Mouse (Mus musculus) cortical plate, adult 2 months (tissue): ENCODE measurements around the gene Fam171a2. TPM values are rescaled to one million over a fixed set of nuclear protein-coding genes. Genes with fewer than 3 reads are reported as not detected.
"Not testable (repeated sequence)": the region's sequence is repeated elsewhere in the genome, so short reads cannot be mapped to it uniquely, and the experiment has no call there.

Experiments
- H3K27ac ChIP-seq: fragments of 200-500 bp; 2 replicates; pipeline ENCODE4 v1.5.1; 2012; ENCODE audit warnings: low read length, control low read depth, inconsistent platforms; ENCODE audit not compliant: insufficient read depth
- H3K4me1 ChIP-seq: fragments of 200-500 bp; 2 replicates; pipeline ENCODE4 v1.6.1; 2011; ENCODE audit warnings: low read length; ENCODE audit not compliant: control insufficient read depth, insufficient read depth
- H3K4me3 ChIP-seq: fragments of 200-500 bp; 2 replicates; pipeline ENCODE4 v1.5.1; 2011; ENCODE audit warnings: mild to moderate bottlenecking, low read length, control low read depth; ENCODE audit not compliant: insufficient read depth
- CTCF ChIP-seq: fragments of 200-500 bp; IDR thresholded peaks from 2 replicates; pipeline ENCODE4 v1.5.1; 2011; ENCODE audit warnings: mild to moderate bottlenecking, control low read depth, low read length; ENCODE audit not compliant: insufficient read depth; ENCODE audit errors: extremely low read depth
- POLR2A ChIP-seq: fragments of 200-500 bp; IDR thresholded peaks from 2 replicates; pipeline ENCODE4 v1.6.1; 2011; ENCODE audit warnings: mild to moderate bottlenecking, low read length, control low read depth; ENCODE audit not compliant: insufficient read depth; ENCODE audit errors: extremely low read depth
- polyA plus RNA-seq: library from polyadenylated mRNA; depleted of rRNA; stranded (reverse); fragments of >200 nt; gene quantifications from 2 replicates; pipeline ENCODE4 v1.2.3, GENCODE M21; 2012

Fam171a2 gene
- polyA plus RNA-seq, 1 experiment: 78.3 TPM

DNA sequence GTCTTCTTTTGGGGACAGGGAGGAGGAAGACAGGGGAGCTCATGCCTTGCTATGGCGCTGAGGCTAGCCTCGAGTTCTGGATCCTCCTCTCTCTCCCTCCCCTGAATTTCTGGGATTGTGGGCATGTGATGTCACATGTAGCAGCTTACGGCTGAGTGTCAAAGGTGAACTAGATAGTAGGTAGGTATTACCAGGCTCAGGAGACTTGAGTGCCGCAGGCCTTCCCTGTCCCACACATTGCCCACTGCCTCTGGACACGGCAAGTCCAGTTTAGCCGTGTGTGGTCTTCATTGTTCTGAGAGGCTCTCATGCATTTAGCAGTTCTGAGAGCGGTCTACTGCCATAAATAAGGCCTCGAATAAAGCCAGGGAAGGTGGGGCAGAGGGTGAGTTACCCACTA lies 34.4 kb downstream of the Fam171a2 start:
- no peaks in the 10 kb centered on the region for H3K4me1 ChIP-seq
- TF ChIP-seq CTCF: no peak
- TF ChIP-seq POLR2A: no peak
- H3K27ac ChIP-seq: no peak overlapping the region
- no peak overlapping the region for H3K4me3 ChIP-seq

DNA sequence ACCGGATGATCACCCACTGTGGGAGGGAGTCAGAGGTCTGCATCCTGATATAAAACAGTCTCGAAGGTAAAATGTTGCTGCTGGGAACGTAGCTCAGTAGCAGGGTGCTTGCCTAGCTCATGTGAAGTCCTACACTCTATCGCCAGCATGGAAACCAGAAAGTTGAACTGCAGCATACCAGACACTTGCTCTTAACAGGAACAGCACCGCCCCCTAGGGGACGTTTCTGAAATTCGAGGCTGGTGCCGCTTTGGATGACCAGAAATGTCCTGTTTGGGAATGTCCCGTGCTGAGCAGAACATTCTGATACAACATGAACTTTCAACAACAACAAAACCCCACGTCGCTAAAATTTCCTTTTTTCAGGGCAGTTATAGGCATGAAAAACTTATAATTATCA lies 35.8 kb downstream of the Fam171a2 start:
- H3K4me3 ChIP-seq: no peak overlapping the region
- no peaks in the 10 kb centered on the region for H3K4me1 ChIP-seq
- TF ChIP-seq POLR2A: no peak
- peak; percentile 96 for TF ChIP-seq CTCF
- no peak overlapping the region for H3K27ac ChIP-seq

DNA sequence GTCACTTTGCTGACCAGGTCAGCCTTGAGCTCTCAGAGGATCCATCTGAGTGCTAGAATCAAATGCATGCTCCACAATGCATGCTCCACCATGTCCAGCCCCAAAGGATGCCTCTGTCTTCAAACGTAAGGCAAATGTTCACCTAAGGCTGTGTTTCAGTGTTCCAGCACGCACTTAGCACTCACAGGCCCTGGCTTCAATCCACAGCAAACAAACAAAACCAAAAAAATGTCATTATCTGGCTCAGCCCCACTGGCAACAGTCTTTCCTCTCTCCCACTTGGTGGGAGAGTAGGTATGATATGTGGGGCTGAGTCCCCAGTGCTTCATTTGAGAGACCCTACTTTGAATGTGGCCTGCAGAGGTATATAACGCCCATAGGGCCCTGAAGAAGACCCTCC lies 36.4 kb downstream of the Fam171a2 start:
- no peak overlapping the region for H3K27ac ChIP-seq
- no peak overlapping the region for H3K4me3 ChIP-seq
- H3K4me1 ChIP-seq: no peaks in the 10 kb centered on the region
- TF ChIP-seq CTCF: no peak
- no peak for TF ChIP-seq POLR2A

DNA sequence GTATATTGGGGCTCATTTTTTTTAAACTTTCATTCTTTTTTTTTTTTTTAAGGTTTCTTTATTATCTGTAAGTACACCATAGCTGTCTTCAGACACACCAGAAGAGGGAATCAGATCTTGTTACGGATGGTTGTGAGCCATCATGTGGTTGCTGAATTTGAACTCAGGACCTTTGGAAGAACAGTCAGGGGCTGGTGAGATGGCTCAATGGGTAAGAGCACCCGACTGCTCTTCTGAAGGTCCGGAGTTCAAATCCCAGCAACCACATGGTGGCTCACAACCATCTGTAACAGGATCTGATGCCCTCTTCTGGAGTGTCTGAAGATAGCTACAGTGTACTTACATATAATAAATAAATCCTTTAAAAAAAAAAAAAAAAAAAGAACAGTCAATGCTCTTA lies 37.1 kb downstream of the Fam171a2 start:
- H3K4me1 ChIP-seq, H3K27ac ChIP-seq, H3K4me3 ChIP-seq: not testable (repeated sequence)

DNA sequence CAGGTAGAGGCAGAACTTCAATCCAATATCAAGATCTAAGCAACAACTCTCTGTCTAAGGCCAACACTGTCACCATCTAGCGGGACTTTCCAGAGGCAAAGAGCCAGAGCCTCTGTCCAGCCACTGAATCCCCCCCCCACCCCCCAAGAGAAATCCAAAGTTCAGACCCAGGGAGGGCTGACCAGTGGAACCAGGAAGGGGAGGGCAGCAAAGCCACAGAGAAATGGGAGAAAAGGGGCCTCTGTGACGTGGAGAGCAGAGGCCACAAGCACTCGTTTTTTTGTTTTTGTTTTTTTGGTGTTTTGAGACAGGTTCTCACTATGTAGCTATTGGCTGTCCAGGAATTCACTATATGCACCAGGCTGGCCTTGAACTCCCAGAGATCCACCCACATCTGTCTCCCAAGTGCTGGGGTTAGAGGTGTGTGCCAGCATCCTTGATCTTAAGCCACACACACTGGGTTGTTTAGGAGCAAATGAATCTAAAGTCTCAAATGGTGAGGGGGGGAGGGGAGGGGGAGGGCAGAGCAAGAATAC lies 37.6 kb downstream of the Fam171a2 start:
- Histone ChIP-seq H3K4me1 (0 out of 2 replicates have a peak, but pooled peaks cover 2% of the 10 kb centered on the region), H3K4me3 (no peak overlapping the region), H3K27ac (no peak overlapping the region)
- TF ChIP-seq CTCF: no peak
- TF ChIP-seq POLR2A: no peak

DNA sequence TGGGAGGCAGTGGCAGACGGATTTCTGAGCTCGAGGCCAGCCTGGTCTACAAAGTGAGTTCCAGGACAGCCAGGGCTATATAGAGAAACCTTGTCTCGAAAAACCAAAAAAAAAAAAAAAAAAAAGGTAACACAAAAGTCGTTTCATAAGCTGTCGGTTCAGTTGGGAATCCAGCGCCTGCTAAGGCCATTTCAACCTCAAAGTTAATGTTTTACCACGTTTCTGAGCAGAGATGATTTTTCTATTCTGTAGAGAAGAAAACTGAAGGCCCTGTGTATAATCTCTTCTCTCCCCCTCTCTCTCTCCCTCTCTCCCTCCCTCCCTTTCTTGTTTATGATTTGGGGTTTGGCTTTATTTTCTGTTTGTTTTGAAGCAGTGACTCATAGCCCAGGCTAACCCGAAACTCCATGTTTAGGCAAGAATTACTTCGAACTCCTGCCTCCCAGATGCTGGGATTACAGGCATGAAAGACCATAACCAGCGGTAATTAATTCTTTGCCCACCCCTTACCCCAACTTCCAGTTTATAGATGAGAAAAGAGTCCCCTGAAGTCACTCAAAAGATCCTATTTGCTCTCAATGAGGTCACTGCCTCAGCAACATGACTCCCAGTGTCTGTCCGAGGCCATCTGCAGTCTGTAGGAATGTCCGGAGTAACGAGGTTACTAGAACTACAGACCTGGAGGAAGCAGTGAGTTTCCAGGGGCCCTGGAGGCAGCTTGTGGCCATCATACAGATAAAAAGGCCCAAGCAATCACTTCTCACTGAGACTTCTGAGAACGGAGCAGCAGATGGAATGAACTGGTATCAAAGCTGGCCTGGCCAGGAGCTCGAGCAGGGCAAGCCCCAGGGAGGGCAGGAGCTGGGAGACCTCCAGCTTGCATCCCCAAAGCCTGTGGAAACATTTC lies 38.3 kb downstream of the Fam171a2 start:
- 0 out of 2 replicates have a peak overlapping the region, but pooled peaks have one; percentile 32 for H3K27ac ChIP-seq
- H3K4me1 ChIP-seq: 0 out of 2 replicates have a peak, but pooled peaks cover 2% of the 10 kb centered on the region
- H3K4me3 ChIP-seq: peak overlapping the region; percentile 76; the same call in 1 of the 2 replicates
- no peak for TF ChIP-seq CTCF
- no peak for TF ChIP-seq POLR2A

DNA sequence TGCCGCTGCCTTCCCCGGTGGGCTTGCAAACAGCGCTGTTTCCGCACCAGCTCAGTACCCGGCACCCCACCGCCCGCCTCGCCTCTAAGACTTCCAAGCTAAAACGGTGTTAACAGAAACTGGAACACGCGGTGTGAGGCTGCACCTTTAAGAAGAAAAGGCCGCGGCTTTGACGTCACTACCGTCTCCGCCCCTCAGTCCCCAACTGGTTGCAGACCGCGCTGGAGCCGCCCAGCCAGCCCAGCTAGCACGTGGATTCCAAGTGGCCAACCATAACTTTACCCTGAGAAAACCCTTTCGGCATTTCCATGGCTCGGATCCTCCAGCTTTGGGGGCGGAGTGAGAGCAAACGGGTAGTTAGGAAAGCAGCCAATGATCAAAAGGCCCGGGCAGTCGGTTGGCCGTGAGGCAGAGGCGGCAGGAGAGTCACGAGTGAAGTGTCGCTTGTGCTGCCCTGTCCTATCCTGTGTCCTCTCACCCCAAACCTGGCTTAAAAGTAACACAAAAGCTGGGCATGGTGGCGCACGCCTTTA lies 39.1 kb downstream of the Fam171a2 start:
- Histone ChIP-seq H3K4me1 (0 out of 2 replicates have a peak, but pooled peaks cover 2% of the 10 kb centered on the region), H3K4me3 (peak overlapping the region; percentile 76), H3K27ac (0 out of 2 replicates have a peak overlapping the region, but pooled peaks have one; percentile 32)
- TF ChIP-seq POLR2A (peak; percentile 82), CTCF (no peak)

DNA sequence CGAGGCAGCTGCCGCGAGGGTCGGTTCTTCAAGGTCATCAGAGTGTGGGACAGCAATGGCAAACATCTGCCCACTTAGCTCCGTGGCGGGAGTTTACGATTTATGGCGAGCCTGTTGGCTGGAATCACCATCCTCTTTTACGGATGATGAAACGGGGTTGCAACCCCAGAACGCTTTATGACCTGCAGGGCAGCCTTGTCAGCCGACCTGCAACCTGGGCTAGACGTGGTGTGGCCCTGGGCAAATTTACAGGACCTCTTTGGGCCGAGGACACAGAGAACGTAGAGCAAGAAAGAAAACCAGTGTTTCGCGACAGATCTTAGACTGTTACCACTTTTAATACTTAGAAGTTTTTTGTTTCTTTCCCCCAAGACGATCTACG lies 39.7 kb downstream of the Fam171a2 start, which contains the start of gene Slc25a39:
Gene Slc25a39 (minus strand): TSS at position 113 of the 382 bp plus-strand sequence.
- TF ChIP-seq CTCF (no peak), POLR2A (no peak)
- peak within 1 kb of the TSS; percentile 76 for H3K4me3 ChIP-seq

DNA sequence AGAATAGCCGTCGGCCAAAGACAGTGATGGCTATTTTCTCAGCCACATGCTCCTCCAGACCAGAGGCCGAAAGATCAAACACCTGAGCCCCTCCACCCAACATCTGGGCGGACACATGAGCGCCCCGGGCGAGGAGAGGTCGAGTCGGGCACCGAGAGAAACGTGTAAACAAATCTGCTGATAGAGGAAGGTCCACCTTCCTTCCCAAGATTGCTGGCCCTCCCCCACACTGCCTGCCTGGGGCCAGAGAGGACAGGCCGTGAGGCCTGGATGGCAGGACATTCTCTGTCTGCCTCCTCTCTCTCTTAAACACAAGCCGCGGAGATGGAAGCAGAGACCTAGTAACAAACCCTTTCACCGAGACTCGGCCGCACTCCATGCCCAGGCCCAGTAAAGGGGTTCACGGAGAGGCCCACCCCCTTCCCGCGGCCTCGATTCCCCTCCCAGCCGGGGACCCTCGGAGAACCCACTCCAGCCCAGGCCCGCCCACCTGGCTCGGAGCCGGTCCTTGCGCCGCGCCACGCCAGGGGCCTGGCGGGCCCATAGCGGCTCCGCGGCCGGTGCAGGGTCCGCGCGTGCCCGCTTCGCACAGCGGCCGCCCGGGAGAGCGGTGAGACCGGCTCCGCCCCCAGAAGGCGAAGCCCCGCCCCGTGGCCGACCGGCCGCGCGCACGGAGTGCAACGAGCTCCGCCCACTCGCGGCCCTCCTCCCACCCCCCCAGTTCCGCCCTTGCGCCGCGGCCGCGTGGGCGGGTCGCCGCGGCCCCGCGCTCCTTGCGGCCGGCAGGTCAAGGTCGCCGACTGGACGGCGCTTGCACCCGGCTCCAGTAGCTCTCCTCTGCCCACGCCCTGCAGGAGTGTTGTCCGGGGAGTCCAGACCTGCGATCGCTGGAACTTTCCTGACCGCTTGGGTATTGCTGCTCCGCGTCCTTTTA lies 40.3 kb downstream of the Fam171a2 start:
- H3K4me3 ChIP-seq: peak overlapping the region; percentile 76
- TF ChIP-seq CTCF (no peak), POLR2A (0 out of 2 replicates have a peak, but pooled peaks have one; percentile 27)
- H3K27ac ChIP-seq: peak overlapping the region; percentile 74
- 0 out of 2 replicates have a peak, but pooled peaks cover 2% of the 10 kb centered on the region for H3K4me1 ChIP-seq

More for the DNA sequence above, 39.7 kb downstream of the Fam171a2 start, which contains the start of gene Slc25a39:
- peak within 1 kb of the TSS; percentile 74 for H3K27ac ChIP-seq
- 0 out of 2 replicates have a peak, but pooled peaks cover 2% of the 10 kb centered on the region for H3K4me1 ChIP-seq
